Mouse (Mus musculus): ENCODE measurements around the gene 4930579F01Rik. TPM values are rescaled to one million over a fixed set of nuclear protein-coding genes. Genes with fewer than 3 reads are reported as not detected.

4930579F01Rik gene
- polyA plus RNA-seq, 1 experiment, result not detected

DNA sequence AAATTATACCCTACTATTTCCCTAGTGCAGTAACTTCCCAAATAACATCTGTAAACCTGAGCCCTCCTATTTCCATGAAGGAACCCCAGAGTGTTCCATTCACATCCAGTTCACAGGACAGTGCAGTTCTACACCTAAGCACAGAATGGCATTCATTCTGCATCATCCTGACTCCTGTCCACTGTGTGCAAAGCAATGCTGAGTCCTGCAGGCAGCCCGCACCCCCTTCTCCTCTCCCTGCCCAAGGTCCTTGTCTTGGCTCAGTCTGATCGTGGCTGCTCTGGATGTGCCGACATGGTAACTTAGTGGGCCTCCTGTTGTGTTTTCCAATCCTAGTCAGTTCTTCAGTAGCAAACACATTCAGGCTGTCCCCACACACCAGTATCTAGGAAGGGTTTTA is 36.6 kb upstream of the 4930579F01Rik start:
- H3K27ac ChIP-seq (ENCODE audit: insufficient read depth, low read length), result no peak overlapping the region
- H3K4me1 ChIP-seq (ENCODE audit: control insufficient read depth, insufficient read depth, low read length), result no peaks in the 10 kb centered on the region
- H3K4me3 ChIP-seq (ENCODE audit: insufficient read depth, low read length), result no peak overlapping the region
- TF ChIP-seq POLR2A (IDR thresholded peaks at IDR 0.05; ENCODE audit: extremely low read depth, insufficient read depth, low read length), result no peak
- TF ChIP-seq CTCF (IDR thresholded peaks at IDR 0.05; ENCODE audit: extremely low read depth, insufficient read depth, low read length), result no peak

DNA sequence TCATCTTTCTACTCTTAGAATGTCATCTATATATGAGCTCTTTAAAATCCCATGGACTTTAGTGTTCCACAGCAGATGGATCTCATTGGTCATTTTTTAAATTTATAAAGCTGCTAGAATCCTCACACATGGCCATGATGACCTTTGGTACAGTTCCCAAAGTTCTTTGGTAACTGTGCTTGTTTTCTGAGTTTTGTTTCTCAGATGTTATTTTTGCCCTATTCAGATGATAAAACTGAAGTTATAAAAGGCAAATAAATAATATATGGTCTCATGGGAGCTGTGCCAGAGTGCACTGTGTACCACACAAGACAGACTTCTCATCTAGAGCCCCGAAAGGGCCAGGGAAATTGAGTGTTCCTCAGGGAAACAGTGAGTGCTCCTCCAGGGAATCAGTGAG is 35.8 kb upstream of the 4930579F01Rik start:
- Histone ChIP-seq H3K4me3 (ENCODE audit: insufficient read depth, low read length) (no peak overlapping the region), H3K4me1 (ENCODE audit: control insufficient read depth, insufficient read depth, low read length) (no peaks in the 10 kb centered on the region), H3K27ac (ENCODE audit: insufficient read depth, low read length) (no peak overlapping the region)
- no peak for TF ChIP-seq CTCF (IDR thresholded peaks at IDR 0.05; ENCODE audit: extremely low read depth, insufficient read depth, low read length)
- TF ChIP-seq POLR2A (IDR thresholded peaks at IDR 0.05; ENCODE audit: extremely low read depth, insufficient read depth, low read length), result no peak

DNA sequence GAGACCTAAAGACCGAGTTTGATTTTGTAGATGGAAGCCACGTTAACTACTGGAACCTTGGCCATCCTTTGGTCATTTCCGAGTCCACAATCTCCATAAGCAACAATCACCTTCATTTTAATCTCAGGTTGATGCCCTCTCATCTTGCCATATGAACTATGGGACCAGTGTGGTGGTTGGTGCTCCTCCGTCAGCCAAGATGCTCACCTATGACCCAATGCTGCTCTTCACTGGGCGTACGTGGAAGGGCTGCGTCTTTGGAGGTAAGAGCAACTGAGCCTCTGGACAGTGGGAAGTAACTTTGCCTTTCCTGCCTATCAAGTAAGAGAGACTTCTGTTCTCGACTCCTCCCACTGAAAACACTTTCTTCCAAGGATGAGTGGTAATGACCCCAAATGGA is 34.2 kb upstream of the 4930579F01Rik start:
- no peak overlapping the region for H3K27ac ChIP-seq (ENCODE audit: insufficient read depth, low read length)
- no peak overlapping the region for H3K4me3 ChIP-seq (ENCODE audit: insufficient read depth, low read length)
- no peak for TF ChIP-seq CTCF (IDR thresholded peaks at IDR 0.05; ENCODE audit: extremely low read depth, insufficient read depth, low read length)
- no peak for TF ChIP-seq POLR2A (IDR thresholded peaks at IDR 0.05; ENCODE audit: extremely low read depth, insufficient read depth, low read length)
- no peaks in the 10 kb centered on the region for H3K4me1 ChIP-seq (ENCODE audit: control insufficient read depth, insufficient read depth, low read length)

DNA sequence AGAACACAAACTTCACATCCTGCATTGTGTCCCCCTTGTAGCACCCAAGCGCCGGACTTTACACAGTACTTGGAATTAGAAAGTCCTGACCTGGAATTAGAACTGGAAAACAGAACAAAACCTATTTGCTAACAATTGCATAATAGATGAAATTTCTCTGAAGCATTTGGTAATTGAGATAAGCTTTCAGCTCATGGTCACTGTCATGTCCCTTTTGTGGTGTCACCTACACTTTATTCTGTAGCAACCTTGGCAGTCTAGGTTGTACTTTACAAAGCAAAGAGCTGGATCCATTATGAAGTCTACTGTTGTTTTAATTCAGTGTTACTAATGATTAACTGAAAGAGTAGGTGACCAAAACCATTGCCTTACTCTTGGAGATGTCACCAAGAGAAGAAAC is 33.5 kb upstream of the 4930579F01Rik start:
- H3K4me1 ChIP-seq (ENCODE audit: control insufficient read depth, insufficient read depth, low read length), result no peaks in the 10 kb centered on the region
- H3K27ac ChIP-seq (ENCODE audit: insufficient read depth, low read length), result no peak overlapping the region
- TF ChIP-seq CTCF (IDR thresholded peaks at IDR 0.05; ENCODE audit: extremely low read depth, insufficient read depth, low read length), result no peak
- TF ChIP-seq POLR2A (IDR thresholded peaks at IDR 0.05; ENCODE audit: extremely low read depth, insufficient read depth, low read length), result no peak
- H3K4me3 ChIP-seq (ENCODE audit: insufficient read depth, low read length), result no peak overlapping the region

GRCm38 (mm10) chr3:138226476-138226875 is 32.9 kb upstream of the 4930579F01Rik start:
- H3K27ac ChIP-seq (ENCODE audit: insufficient read depth, low read length), result no peak overlapping the region
- H3K4me3 ChIP-seq (ENCODE audit: insufficient read depth, low read length), result no peak overlapping the region
- H3K4me1 ChIP-seq (ENCODE audit: control insufficient read depth, insufficient read depth, low read length), result no peaks in the 10 kb centered on the region
- TF ChIP-seq CTCF (IDR thresholded peaks at IDR 0.05; ENCODE audit: extremely low read depth, insufficient read depth, low read length) (no peak), POLR2A (IDR thresholded peaks at IDR 0.05; ENCODE audit: extremely low read depth, insufficient read depth, low read length) (no peak)

GRCm38 (mm10) chr3:138225853-138226252 is 32.2 kb upstream of the 4930579F01Rik start:
- no peak overlapping the region for H3K4me3 ChIP-seq (ENCODE audit: insufficient read depth, low read length)
- no peaks in the 10 kb centered on the region for H3K4me1 ChIP-seq (ENCODE audit: control insufficient read depth, insufficient read depth, low read length)
- no peak overlapping the region for H3K27ac ChIP-seq (ENCODE audit: insufficient read depth, low read length)
- TF ChIP-seq POLR2A (IDR thresholded peaks at IDR 0.05; ENCODE audit: extremely low read depth, insufficient read depth, low read length), result no peak
- no peak for TF ChIP-seq CTCF (IDR thresholded peaks at IDR 0.05; ENCODE audit: extremely low read depth, insufficient read depth, low read length)

DNA sequence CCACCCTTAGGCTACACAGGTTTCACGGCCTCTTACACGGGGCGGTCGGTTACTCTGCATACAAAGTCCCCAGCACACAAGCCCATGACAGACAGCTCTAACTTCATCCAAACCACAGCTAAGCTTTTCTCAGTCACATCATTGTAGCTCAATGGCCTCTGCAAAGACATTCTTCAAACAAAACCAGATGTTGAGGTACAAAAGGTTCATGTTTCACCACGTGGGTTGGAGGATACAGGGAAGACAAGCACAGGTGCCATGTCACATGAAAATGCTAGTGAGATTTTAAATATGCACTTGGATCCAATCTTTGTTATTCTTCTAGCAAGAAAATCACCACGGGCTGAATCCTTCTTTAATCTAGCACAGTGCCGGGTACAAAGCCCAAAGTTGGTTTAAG is 31.7 kb upstream of the 4930579F01Rik start:
- H3K4me1 ChIP-seq (ENCODE audit: control insufficient read depth, insufficient read depth, low read length), result no peaks in the 10 kb centered on the region
- no peak for TF ChIP-seq CTCF (IDR thresholded peaks at IDR 0.05; ENCODE audit: extremely low read depth, insufficient read depth, low read length)
- TF ChIP-seq POLR2A (IDR thresholded peaks at IDR 0.05; ENCODE audit: extremely low read depth, insufficient read depth, low read length), result no peak
- no peak overlapping the region for H3K4me3 ChIP-seq (ENCODE audit: insufficient read depth, low read length)
- no peak overlapping the region for H3K27ac ChIP-seq (ENCODE audit: insufficient read depth, low read length)

DNA sequence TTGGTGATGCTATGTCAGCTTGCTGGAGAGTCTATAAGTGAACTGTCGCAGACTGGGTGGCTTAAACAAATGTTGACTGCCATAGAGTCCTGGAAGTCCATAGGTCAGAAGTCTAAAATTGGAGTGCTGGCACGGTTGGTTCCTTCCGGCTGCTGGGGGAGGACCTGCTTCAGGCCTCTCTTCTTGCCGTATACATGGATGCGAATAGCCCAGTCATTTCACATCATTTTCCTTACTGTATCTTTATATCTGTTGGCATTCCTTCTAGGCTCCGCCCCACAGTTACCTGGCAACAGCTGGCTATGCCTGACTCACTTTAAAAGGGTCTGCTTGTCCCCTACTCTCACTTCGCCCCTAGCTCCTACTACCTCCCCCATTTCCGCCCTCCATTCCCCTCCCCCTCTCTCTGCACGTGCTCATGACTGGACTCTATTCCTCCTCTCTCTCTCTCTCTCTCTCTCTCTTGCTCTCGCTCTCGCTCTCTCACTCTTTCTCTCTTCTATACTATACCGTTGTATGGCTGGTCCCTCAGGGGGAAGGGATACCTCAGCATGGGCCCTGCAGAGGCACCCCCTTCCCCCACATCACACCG is 30.8 kb upstream of the 4930579F01Rik start:
- H3K27ac ChIP-seq (ENCODE audit: insufficient read depth, low read length), result no peak overlapping the region
- H3K4me1 ChIP-seq (ENCODE audit: control insufficient read depth, insufficient read depth, low read length), result no peaks in the 10 kb centered on the region
- H3K4me3 ChIP-seq (ENCODE audit: insufficient read depth, low read length), result no peak overlapping the region
- TF ChIP-seq CTCF (IDR thresholded peaks at IDR 0.05; ENCODE audit: extremely low read depth, insufficient read depth, low read length), result no peak
- no peak for TF ChIP-seq POLR2A (IDR thresholded peaks at IDR 0.05; ENCODE audit: extremely low read depth, insufficient read depth, low read length)

DNA sequence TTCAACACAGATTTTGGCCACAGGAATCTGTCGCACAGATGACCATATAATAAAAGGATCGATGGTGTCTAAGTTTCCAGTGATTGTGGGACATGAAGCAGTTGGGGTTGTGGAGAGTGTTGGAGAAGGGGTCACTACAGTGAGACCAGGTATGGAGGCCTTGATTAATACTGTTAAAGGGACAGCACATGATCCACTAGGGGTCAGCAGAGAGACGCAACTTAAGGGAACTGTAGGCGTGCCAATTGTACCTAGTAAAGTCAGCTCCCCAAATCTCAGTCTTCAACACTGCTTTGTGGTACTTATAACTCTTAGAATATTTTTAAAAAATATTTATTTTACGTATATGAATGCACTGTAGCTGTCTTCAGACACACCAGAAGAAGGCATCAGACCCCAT is 29.3 kb upstream of the 4930579F01Rik start:
- Histone ChIP-seq H3K4me1 (ENCODE audit: control insufficient read depth, insufficient read depth, low read length) (no peaks in the 10 kb centered on the region), H3K27ac (ENCODE audit: insufficient read depth, low read length) (no peak overlapping the region), H3K4me3 (ENCODE audit: insufficient read depth, low read length) (no peak overlapping the region)
- TF ChIP-seq POLR2A (IDR thresholded peaks at IDR 0.05; ENCODE audit: extremely low read depth, insufficient read depth, low read length) (no peak), CTCF (IDR thresholded peaks at IDR 0.05; ENCODE audit: extremely low read depth, insufficient read depth, low read length) (peak; percentile 62)

DNA sequence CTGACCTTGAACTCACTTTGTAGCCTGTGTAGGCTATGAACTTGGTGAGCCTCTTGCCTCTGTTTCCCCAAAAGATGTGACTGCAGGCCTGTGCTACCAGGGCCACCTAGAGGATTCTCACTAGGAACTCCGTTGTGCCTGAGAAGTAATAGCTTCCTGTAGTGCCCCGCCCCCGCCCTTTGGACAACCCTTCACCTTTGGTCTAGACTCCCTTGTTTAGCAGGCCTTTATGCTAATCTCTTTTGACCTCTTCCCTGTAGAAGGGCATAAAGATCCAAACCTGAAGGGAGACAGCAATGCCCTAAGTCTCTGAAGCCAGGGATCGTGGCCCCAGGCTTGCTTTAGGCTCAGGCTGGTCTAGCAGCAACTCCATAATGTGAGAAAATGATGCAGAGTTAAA is 28.9 kb upstream of the 4930579F01Rik start:
- no peaks in the 10 kb centered on the region for H3K4me1 ChIP-seq (ENCODE audit: control insufficient read depth, insufficient read depth, low read length)
- TF ChIP-seq CTCF (IDR thresholded peaks at IDR 0.05; ENCODE audit: extremely low read depth, insufficient read depth, low read length) (no peak), POLR2A (IDR thresholded peaks at IDR 0.05; ENCODE audit: extremely low read depth, insufficient read depth, low read length) (no peak)

More for the DNA sequence above, 28.9 kb upstream of the 4930579F01Rik start:
- Histone ChIP-seq H3K4me3 (ENCODE audit: insufficient read depth, low read length) (no peak overlapping the region), H3K27ac (ENCODE audit: insufficient read depth, low read length) (no peak overlapping the region)

All from cortical plate, adult 2 months (tissue).